Mouse (Mus musculus) urinary bladder, adult 18-20 months (tissue): ENCODE measurements around the gene Pcbp4.

Source experiments
- DNase-seq, 2 experiments: peaks; one replicate each; pipeline ENCODE4 v3.0.0; 2022; ENCODE audit warnings: low spot score in 2 of 2, mixed read lengths in 2 of 2

The Pcbp4 gene

GRCm38 (mm10) chr9:106453271-106454070 lies at the start of gene Pcbp4:
Gene Pcbp4, plus strand, starts transcription at chr9:106453291.
- peak in 1 of 2 experiments; percentile 63 for DNase-seq

GRCm38 (mm10) chr9:106405275-106405674 lies 47.8 kb upstream of the Pcbp4 start:
- no peak for DNase-seq

- DNase-seq: no peak
Observed at GRCm38 (mm10) chr9:106406443-106407078, 46.5 kb upstream of the Pcbp4 start.

GRCm38 (mm10) chr9:106409096-106409495 lies 44.0 kb upstream of the Pcbp4 start:
- DNase-seq: no peak

- no peak for DNase-seq
Observed at GRCm38 (mm10) chr9:106410086-106410650, 42.9 kb upstream of the Pcbp4 start.

- no peak for DNase-seq
Observed at GRCm38 (mm10) chr9:106411091-106411594, 41.9 kb upstream of the Pcbp4 start.

GRCm38 (mm10) chr9:106411729-106412128 lies 41.4 kb upstream of the Pcbp4 start:
- DNase-seq: no peak

GRCm38 (mm10) chr9:106412210-106412609 lies 40.9 kb upstream of the Pcbp4 start:
- no peak for DNase-seq

GRCm38 (mm10) chr9:106413606-106414005 lies 39.5 kb upstream of the Pcbp4 start:
- no peak for DNase-seq

- no peak for DNase-seq
Observed at GRCm38 (mm10) chr9:106416826-106417225, 36.3 kb upstream of the Pcbp4 start.

GRCm38 (mm10) chr9:106417841-106418625 lies 35.1 kb upstream of the Pcbp4 start:
- peak; percentile 38 to 40 for DNase-seq

GRCm38 (mm10) chr9:106420608-106421007 lies 32.5 kb upstream of the Pcbp4 start:
- no peak for DNase-seq

GRCm38 (mm10) chr9:106421033-106421864 lies 31.8 kb upstream of the Pcbp4 start:
- no peak for DNase-seq

GRCm38 (mm10) chr9:106421865-106422160 lies 31.3 kb upstream of the Pcbp4 start:
- DNase-seq: peak; percentile 59 to 73

GRCm38 (mm10) chr9:106428719-106429220 lies 24.3 kb upstream of the Pcbp4 start:
- DNase-seq: no peak

- peak; percentile 91 to 97 for DNase-seq
Observed at GRCm38 (mm10) chr9:106429221-106430014, 23.7 kb upstream of the Pcbp4 start, which contains the start of gene Rpl29. Gene Rpl29, plus strand, starts transcription at chr9:106429454.

- DNase-seq: no peak
Observed at GRCm38 (mm10) chr9:106430015-106430264, 23.2 kb upstream of the Pcbp4 start.

- no peak for DNase-seq
Observed at GRCm38 (mm10) chr9:106433389-106433788, 19.7 kb upstream of the Pcbp4 start.

GRCm38 (mm10) chr9:106436566-106436965 lies 16.5 kb upstream of the Pcbp4 start:
- no peak for DNase-seq

- no peak for DNase-seq
Observed at GRCm38 (mm10) chr9:106442680-106443079, 10.4 kb upstream of the Pcbp4 start.
